Mouse (Mus musculus) forebrain, embryonic 15.5 days (tissue): ENCODE measurements around the gene Szrd1. TPM values are rescaled to one million over a fixed set of nuclear protein-coding genes. Genes with fewer than 3 reads are reported as not detected.

Experiments used
- ATAC-seq: fragments of 200-750 bp; cut with Nextera tagmentation; replicated peaks from 2 replicates; pipeline ENCODE4 v1.8.0; 2017; ENCODE audit warnings: mild to moderate bottlenecking, moderate TSS enrichment, moderate library complexity
- H3K27ac ChIP-seq: fragments of 300-500 bp; sonication (generic); replicated peaks from 2 replicates; pipeline ENCODE4 v1.5.1; 2015; ENCODE audit warnings: mild to moderate bottlenecking, inconsistent platforms
- H3K27me3 ChIP-seq: fragments of 300-500 bp; sonication (generic); 2 replicates; pipeline ENCODE4 v1.6.1; 2015; ENCODE audit warnings: inconsistent platforms
- H3K36me3 ChIP-seq: fragments of 300-500 bp; sonication (generic); 2 replicates; pipeline ENCODE4 v1.6.1; 2015; ENCODE audit warnings: mild to moderate bottlenecking, inconsistent platforms
- H3K4me1 ChIP-seq: fragments of 300-500 bp; sonication (generic); 2 replicates; pipeline ENCODE4 v1.6.1; 2015; ENCODE audit warnings: inconsistent platforms
- H3K4me2 ChIP-seq: fragments of 300-500 bp; sonication (generic); replicated peaks from 2 replicates; pipeline ENCODE4 v1.6.1; 2015; ENCODE audit warnings: mild to moderate bottlenecking, inconsistent platforms
- H3K4me3 ChIP-seq: fragments of 300-500 bp; sonication (generic); 2 replicates; pipeline ENCODE4 v1.5.1; 2015; ENCODE audit warnings: mild to moderate bottlenecking, inconsistent platforms
- H3K9ac ChIP-seq: fragments of 300-500 bp; sonication (generic); replicated peaks from 2 replicates; pipeline ENCODE4 v1.6.1; 2015; ENCODE audit warnings: mild to moderate bottlenecking, inconsistent platforms
- H3K9me3 ChIP-seq: fragments of 300-500 bp; sonication (generic); 2 replicates; pipeline ENCODE4 v1.6.1; 2016; ENCODE audit warnings: inconsistent platforms
- WGBS: fragments of 180-500 bp; shearing (Covaris S2); methylation state at CpG from one replicate; pipeline ENCODE4 v1.1.7; 2015; ENCODE audit warnings: mixed read lengths; 5-methylcytosine and 5-hydroxymethylcytosine counted together
- polyA plus RNA-seq: library from polyadenylated mRNA; unstranded; fragments of >200 nt; fragmentation: Nextera tagmentation; extraction: Ambion mirVana; gene quantifications from 2 replicates; pipeline ENCODE4 v1.2.1, GENCODE M21; 2015

The Szrd1 gene
- 26.3 and 30.9 TPM in 2 replicates for polyA plus RNA-seq

GRCm38 (mm10) chr4:141139116-141139970, at the start of gene Szrd1:
TSS of gene Szrd1 (minus strand) at chr4:141139775.
- H3K9me3 ChIP-seq = no peaks in the 10 kb centered on the region
- under 1% methylated on average over 62 of the region's 63 CpGs for WGBS
- no peaks in the 10 kb centered on the region for H3K36me3 ChIP-seq

GRCm38 (mm10) chr4:141186923-141187836, 47.6 kb upstream of the Szrd1 start:
- 82% methylated on average over 9 of the region's 9 CpGs for WGBS
- peaks cover 11% of the 10 kb centered on the region for H3K36me3 ChIP-seq
- ATAC-seq = no peak

More at GRCm38 (mm10) chr4:141139116-141139970, at the start of gene Szrd1:
- ATAC-seq = peak; percentile 94
- Histone ChIP-seq H3K27me3 (0 out of 2 replicates have a peak, but pooled peaks cover 3% of the 10 kb centered on the region), H3K9ac (peak within 1 kb of the TSS; percentile 89), H3K4me3 (peak within 1 kb of the TSS; percentile 88), H3K4me1 (peaks cover 41% of the 10 kb centered on the region), H3K4me2 (peak within 1 kb of the TSS; percentile 79), H3K27ac (peak within 1 kb of the TSS; percentile 97)

GRCm38 (mm10) chr4:141184426-141184825, 44.9 kb upstream of the Szrd1 start:
- no peaks in the 10 kb centered on the region for H3K27me3 ChIP-seq
- no peak overlapping the region for H3K27ac ChIP-seq
- no peak overlapping the region for H3K4me2 ChIP-seq
- H3K4me3 ChIP-seq = no peak overlapping the region
- no peaks in the 10 kb centered on the region for H3K4me1 ChIP-seq
- no peak for ATAC-seq
- H3K9ac ChIP-seq = no peak overlapping the region
- no peaks in the 10 kb centered on the region for H3K9me3 ChIP-seq
- WGBS = 89% methylated on average over 4 of the region's 4 CpGs
- H3K36me3 ChIP-seq = peaks cover 13% of the 10 kb centered on the region

More at GRCm38 (mm10) chr4:141186923-141187836, 47.6 kb upstream of the Szrd1 start:
- Histone ChIP-seq H3K4me2 (no peak overlapping the region), H3K4me3 (no peak overlapping the region), H3K27ac (no peak overlapping the region), H3K9me3 (no peaks in the 10 kb centered on the region), H3K27me3 (no peaks in the 10 kb centered on the region), H3K4me1 (no peaks in the 10 kb centered on the region), H3K9ac (no peak overlapping the region)

- WGBS = 93% methylated on average over 2 of the region's 2 CpGs
- ATAC-seq = no peak
These were observed 44.4 kb upstream of the Szrd1 start for GRCm38 (mm10) chr4:141183932-141184331.

GRCm38 (mm10) chr4:141181981-141182380, 42.4 kb upstream of the Szrd1 start:
- H3K9me3 ChIP-seq = no peaks in the 10 kb centered on the region
- no peak overlapping the region for H3K9ac ChIP-seq
- no peak for ATAC-seq
- H3K4me2 ChIP-seq = no peak overlapping the region
- H3K27ac ChIP-seq = no peak overlapping the region
- H3K4me1 ChIP-seq = no peaks in the 10 kb centered on the region
- peaks cover 16% of the 10 kb centered on the region for H3K36me3 ChIP-seq
- H3K4me3 ChIP-seq = no peak overlapping the region
- 97% methylated on average over 6 of the region's 6 CpGs for WGBS
- H3K27me3 ChIP-seq = no peaks in the 10 kb centered on the region

More at GRCm38 (mm10) chr4:141183932-141184331, 44.4 kb upstream of the Szrd1 start:
- no peak overlapping the region for H3K9ac ChIP-seq
- H3K27ac ChIP-seq = no peak overlapping the region
- peaks cover 13% of the 10 kb centered on the region for H3K36me3 ChIP-seq
- no peak overlapping the region for H3K4me2 ChIP-seq
- no peaks in the 10 kb centered on the region for H3K9me3 ChIP-seq
- no peaks in the 10 kb centered on the region for H3K27me3 ChIP-seq
- H3K4me1 ChIP-seq = no peaks in the 10 kb centered on the region
- no peak overlapping the region for H3K4me3 ChIP-seq

GRCm38 (mm10) chr4:141180831-141181230, 41.3 kb upstream of the Szrd1 start:
- no peak overlapping the region for H3K27ac ChIP-seq
- no peaks in the 10 kb centered on the region for H3K9me3 ChIP-seq
- ATAC-seq = no peak
- 80% methylated on average over 8 of the region's 8 CpGs for WGBS
- no peak overlapping the region for H3K4me2 ChIP-seq
- H3K36me3 ChIP-seq = peaks cover 19% of the 10 kb centered on the region
- no peaks in the 10 kb centered on the region for H3K4me1 ChIP-seq
- no peak overlapping the region for H3K4me3 ChIP-seq
- H3K9ac ChIP-seq = no peak overlapping the region
- H3K27me3 ChIP-seq = no peaks in the 10 kb centered on the region

GRCm38 (mm10) chr4:141178500-141178899, 38.9 kb upstream of the Szrd1 start:
- Histone ChIP-seq H3K4me2 (no peak overlapping the region), H3K9ac (no peak overlapping the region), H3K4me1 (no peaks in the 10 kb centered on the region), H3K9me3 (no peaks in the 10 kb centered on the region), H3K4me3 (no peak overlapping the region), H3K27me3 (no peaks in the 10 kb centered on the region), H3K36me3 (peaks cover 17% of the 10 kb centered on the region), H3K27ac (no peak overlapping the region)
- WGBS = 76% methylated on average over 4 of the region's 4 CpGs
- ATAC-seq = no peak

GRCm38 (mm10) chr4:141176328-141176838, 36.8 kb upstream of the Szrd1 start:
- Histone ChIP-seq H3K36me3 (peaks cover 22% of the 10 kb centered on the region), H3K4me2 (no peak overlapping the region), H3K4me3 (no peak overlapping the region), H3K4me1 (no peaks in the 10 kb centered on the region), H3K27ac (no peak overlapping the region), H3K9ac (no peak overlapping the region), H3K27me3 (no peaks in the 10 kb centered on the region), H3K9me3 (no peaks in the 10 kb centered on the region)
- 89% methylated on average over 10 of the region's 10 CpGs for WGBS
- ATAC-seq = no peak

- H3K4me1 ChIP-seq = no peaks in the 10 kb centered on the region
- H3K27me3 ChIP-seq = no peaks in the 10 kb centered on the region
- WGBS = 86% methylated on average over 5 of the region's 5 CpGs
- no peak overlapping the region for H3K4me2 ChIP-seq
- no peak for ATAC-seq
- no peak overlapping the region for H3K9ac ChIP-seq
- H3K36me3 ChIP-seq = peaks cover 25% of the 10 kb centered on the region
- H3K9me3 ChIP-seq = no peaks in the 10 kb centered on the region
- H3K4me3 ChIP-seq = no peak overlapping the region
- no peak overlapping the region for H3K27ac ChIP-seq
These were observed 36.2 kb upstream of the Szrd1 start for GRCm38 (mm10) chr4:141175783-141176182.

GRCm38 (mm10) chr4:141172121-141172520, 32.5 kb upstream of the Szrd1 start:
- WGBS = 91% methylated on average over 8 of the region's 8 CpGs
- no peak for ATAC-seq
- Histone ChIP-seq H3K9me3 (no peaks in the 10 kb centered on the region), H3K4me1 (no peaks in the 10 kb centered on the region), H3K4me2 (no peak overlapping the region), H3K36me3 (peaks cover 38% of the 10 kb centered on the region), H3K27me3 (no peaks in the 10 kb centered on the region), H3K9ac (no peak overlapping the region), H3K27ac (no peak overlapping the region), H3K4me3 (no peak overlapping the region)

- H3K4me3 ChIP-seq = no peak overlapping the region
- WGBS = 97% methylated on average over 3 of the region's 3 CpGs
- peaks cover 28% of the 10 kb centered on the region for H3K36me3 ChIP-seq
- no peak overlapping the region for H3K9ac ChIP-seq
- no peak overlapping the region for H3K4me2 ChIP-seq
- no peak overlapping the region for H3K27ac ChIP-seq
- no peak for ATAC-seq
- no peaks in the 10 kb centered on the region for H3K4me1 ChIP-seq
- H3K9me3 ChIP-seq = no peaks in the 10 kb centered on the region
- no peaks in the 10 kb centered on the region for H3K27me3 ChIP-seq
These were observed 27.6 kb upstream of the Szrd1 start for GRCm38 (mm10) chr4:141167156-141167555.
